Mouse (Mus musculus): ENCODE results near the gene Gm10142.
"Not testable (repeated sequence)": the region's sequence is repeated elsewhere in the genome, so short reads cannot be mapped to it uniquely, and the experiment has no call there.

Gm10142 gene

DNA sequence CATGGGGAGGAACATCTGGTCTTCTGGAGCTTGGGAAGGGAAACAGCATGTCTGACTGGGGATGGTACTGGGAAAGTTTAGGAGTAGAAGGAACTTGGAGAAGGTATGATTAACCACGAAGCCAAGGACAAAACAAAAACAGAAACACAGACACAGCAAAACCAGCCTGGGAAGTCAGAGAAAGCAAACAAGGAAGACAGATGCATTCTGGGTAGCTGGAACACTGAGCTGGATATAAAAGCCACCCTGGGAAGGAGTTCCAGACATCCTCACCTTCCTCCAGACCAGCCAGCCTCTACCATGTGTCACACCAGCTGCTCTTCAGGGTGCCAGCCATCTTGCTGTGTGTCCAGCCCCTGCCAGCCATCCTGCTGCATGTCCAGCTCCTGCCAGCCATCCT lies at the start of gene Gm10142:
Gene Gm10142, plus strand, starts transcription at position 301 of the 400 bp plus-strand sequence.
- DNase-seq (ENCODE audit: low read depth, low spot score): no peak

DNA sequence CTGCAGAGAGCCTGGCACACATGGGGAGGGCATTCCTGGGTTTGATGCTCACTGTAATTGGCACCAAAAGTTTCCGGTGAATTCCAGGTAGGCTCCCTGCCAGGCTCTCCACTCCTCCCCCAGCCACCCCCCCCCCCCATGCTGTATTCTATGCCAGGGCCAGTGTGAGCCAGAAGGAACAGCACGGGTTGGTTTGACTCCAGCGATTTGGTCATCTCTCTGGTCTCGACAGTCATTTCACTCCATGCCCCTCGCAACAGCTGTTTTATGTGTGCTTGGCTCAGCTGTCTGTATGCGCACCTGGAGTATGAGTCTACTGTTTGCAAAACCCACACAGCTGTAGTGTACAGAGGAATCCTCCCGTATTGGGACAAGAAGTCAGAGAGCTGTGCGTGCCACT lies 49.3 kb upstream of the Gm10142 start:
- no peak for DNase-seq (ENCODE audit: low read depth, low spot score)

DNA sequence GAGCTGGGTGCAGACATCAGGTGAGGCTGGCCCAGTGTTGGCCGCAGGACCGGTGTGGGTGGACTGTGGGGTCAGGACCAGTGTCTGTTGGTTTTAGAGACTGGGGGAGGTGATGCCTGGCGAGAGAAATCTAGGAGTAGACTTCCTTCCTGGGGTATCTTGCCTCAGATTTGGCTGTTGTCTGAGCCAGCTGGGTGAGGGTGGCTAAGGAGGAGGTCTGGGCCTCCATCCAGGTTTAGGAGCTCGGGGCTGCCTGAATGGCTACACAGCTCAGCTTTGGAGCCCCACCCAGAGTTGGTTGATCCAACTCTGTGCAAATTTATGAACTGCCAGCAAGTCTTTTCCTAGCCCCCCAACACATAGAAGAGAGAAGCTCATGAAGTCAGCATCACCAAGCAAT lies 48.2 kb upstream of the Gm10142 start:
- DNase-seq (ENCODE audit: low read depth, low spot score): no peak

DNA sequence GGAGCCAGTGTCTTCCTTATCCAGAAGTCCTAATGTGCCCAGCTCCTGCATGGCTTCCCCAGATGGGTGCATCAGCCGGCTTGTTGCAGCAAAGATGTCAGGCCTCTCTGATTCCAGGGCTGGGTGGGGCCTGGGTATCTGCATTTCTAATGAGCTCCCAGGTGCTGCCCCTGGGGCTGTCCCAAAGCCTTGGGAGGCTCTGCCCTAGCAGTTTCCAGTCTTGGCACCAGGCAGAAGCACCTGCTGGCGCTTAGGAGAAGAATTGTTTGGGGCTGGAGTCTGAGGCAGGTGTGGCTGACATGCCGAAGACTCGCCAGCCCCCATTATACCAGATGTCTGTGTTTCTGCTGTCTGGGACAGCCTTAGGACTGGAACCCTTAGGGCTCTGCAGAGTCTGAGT lies 44.9 kb upstream of the Gm10142 start:
- DNase-seq (ENCODE audit: low read depth, low spot score): no peak

DNA sequence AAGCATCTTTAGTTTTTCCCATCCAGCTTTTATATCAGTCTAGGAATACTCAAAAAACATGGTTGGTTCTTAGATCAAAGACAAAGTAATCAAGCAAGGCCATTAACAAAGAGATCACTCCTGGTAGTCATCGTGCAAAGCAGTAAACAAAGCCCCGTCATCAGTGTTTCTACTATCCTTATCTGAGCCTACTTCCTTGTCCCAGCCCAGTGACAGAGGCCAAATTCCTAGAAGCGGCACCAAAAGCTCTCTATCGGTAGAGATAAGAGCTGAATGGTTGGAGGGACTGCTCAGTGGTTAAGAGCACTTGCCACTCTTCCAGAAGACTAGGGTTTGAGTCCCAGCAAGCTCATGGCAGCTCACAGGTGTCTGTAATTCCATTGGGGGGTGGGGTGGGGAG lies 44.1 kb upstream of the Gm10142 start:
- DNase-seq (ENCODE audit: low read depth, low spot score): no peak

DNA sequence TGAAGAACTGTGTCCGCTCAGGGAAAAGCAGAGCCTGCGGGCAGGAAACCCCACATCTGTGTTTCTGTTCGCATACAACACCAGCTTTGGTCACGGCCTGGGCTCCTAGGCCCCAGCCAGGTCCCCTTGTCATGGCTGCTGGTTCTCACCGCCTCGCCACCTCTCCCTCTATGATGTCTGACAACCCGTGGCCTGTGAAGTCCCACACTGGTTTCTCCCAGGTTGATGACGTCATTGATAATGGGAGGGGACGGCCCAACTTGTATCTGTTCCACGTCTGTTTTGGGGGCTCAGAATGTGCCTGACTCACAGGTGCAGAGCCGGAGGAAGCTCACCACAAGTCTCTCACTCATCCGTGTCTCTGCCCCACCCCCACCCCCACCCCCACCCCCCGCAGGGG lies 41.8 kb upstream of the Gm10142 start:
- DNase-seq (ENCODE audit: low read depth, low spot score): no peak

DNA sequence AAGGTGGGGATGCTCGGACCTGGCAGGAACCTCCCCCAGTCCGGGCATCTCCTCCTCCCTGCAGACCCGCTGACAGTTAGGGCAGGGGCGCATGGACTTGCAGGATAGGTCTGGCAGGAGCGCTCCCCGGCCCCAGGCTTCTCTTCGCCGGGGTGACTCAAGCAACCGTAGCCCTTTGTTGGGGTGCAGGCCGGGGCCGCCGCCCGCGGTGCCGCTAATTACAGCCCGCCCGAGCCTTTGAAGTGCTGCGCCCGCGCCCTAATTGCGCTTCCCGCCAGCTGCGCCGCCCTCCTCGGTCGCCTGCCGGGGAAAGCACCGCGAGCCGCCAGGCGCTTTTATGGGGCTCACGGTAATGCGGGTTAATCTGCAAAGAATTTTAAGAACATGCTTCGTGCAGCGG lies 38.0 kb upstream of the Gm10142 start:
- DNase-seq (ENCODE audit: low read depth, low spot score): no peak

DNA sequence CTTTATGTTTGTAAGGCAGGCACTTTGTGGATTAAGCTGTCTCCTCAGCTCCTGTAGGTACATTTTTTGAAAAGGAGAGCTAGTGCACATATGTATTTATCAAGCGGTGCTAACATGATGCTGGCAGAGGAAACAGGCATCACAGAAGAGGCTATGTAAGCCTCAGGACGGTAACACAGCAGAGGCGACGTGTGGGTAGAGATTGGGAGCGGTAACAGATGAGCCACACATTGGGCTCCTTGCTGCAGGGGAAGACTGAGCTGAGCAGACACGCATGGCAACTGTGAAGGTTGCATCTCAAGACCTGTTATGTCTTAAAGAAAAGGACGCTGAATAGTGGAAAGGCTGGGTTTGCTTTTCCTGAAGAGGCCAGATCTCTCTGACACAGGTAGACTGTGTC lies 32.6 kb upstream of the Gm10142 start:
- no peak for DNase-seq (ENCODE audit: low read depth, low spot score)

DNA sequence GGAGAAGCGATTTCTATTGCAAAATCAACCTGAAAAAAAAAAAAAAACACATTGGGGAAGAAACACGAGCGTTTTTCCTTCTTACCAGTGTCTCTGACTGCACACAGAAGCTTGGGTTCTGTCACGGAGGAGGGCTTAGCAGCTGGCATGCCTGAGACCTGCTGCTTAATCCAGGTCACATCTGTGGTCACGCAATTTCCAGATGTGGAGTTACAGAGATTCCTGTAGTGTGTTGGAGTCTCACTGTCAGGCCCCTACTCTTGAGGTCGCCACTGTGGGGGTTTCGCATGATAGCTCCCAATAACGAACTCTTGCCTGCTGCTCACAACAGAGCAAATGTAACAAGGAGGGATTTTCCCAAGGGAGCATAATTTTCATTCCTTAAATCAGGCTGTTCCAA lies 31.4 kb upstream of the Gm10142 start:
- no peak for DNase-seq (ENCODE audit: low read depth, low spot score)

DNA sequence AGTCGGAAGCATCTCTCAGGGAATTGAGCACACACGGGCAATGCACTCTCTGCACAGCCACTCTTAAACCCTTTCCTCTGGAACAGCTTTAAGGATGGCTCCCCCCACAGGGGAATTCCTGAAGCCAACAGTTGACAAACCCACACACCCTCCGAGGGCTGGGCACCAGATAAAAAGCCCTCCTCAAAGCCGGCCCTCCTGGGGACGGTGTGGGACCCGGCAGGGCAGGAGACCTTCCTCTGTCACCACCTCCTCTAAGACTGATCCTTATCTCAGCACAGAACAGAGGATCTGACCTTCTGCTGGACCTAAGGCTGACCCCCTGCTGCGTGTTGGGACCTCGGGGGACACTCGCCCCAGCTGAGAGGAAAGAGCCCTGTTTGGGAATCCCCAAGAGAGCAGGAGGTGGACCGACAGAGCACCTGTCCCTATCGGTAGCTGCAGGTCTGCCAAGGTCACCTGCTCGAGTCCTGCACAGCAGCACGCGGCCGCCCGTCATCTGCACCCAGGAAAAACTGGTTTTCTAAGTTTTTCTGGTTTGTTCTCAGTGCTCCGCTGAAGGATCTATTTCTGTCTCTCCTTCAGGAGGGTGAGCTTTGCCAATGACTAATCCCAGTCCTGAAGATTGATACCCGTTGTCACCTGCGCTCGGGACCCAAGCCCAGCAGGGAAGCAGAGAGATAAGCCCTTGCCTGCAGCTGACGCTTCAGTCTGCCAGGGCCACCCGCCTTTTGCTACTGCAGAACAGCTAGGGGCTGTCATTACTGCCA lies 29.5 kb upstream of the Gm10142 start, which contains the start of gene Tspear:
Gene Tspear, plus strand, starts transcription at position 675 of the 770 bp plus-strand sequence.
- DNase-seq (ENCODE audit: low read depth, low spot score): no peak

DNA sequence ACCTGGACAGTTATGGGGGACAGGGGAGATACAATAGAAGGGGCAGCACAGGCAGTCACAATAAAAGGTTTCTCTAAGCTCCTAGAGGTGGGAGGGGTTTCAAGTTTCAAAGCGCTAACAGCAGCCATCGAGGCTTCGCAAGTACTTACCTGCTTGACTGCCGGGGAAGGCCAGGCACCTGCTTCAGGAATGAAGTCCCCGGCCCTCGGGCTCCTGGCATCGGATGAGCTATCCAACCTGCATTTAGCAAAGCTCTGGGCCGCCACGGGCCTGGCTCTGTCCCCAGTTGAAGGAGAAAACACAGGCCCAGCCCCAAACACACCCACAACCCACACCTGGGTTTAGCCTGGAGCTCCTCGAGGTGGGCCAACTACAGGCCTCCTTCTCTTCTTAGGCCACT lies 28.6 kb upstream of the Gm10142 start:
- DNase-seq (ENCODE audit: low read depth, low spot score): no peak

DNA sequence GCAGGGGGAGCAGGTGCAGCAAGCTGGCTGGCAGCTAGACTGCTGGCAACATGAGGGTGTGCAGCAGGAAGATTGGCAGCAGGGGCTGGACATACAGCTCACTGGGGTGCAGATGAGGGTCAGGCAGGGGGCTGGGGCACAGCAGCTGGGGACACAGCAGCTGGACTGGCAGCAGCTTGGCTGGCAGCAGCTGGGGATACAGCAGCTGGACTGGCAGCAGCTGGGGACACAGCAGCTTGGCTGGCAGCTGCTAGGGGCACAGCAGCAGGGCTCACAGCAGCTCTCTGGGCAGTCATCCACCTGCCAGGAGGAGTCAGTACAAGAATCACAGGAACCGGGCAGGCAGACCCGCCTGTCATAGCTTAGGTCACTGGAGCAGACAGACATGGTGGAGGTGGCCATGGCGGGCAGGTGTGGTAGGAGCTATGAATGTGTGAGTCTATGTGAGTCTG lies 25.2 kb upstream of the Gm10142 start, which contains the start of gene Gm19402:
Gene Gm19402, minus strand, starts transcription at position 402 of the 452 bp plus-strand sequence.
- DNase-seq (ENCODE audit: low read depth, low spot score): not testable (repeated sequence)

DNA sequence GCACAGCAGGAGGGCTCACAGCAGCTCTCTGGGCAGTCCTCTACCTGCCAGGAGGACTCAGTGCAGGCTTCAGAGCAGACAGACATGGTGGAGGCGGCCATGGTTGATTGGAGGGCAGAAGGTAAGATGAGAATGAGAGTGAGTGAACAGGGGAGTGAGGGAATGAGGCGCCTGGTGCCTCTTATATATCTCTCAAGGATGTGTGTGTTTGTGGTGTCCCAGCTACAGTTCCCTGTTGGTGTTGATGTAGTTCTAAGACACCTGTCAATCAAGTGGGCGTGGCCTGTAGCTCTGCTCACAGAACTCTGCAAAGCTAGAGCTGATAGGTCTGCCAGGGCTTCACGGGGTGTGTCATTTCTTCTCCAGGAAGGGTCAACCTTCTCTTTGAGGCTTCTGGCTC lies 18.5 kb upstream of the Gm10142 start, which contains the start of gene Gm9508:
Gene Gm9508, minus strand, starts transcription at position 101 of the 400 bp plus-strand sequence.
- no peak for DNase-seq (ENCODE audit: low read depth, low spot score)

DNA sequence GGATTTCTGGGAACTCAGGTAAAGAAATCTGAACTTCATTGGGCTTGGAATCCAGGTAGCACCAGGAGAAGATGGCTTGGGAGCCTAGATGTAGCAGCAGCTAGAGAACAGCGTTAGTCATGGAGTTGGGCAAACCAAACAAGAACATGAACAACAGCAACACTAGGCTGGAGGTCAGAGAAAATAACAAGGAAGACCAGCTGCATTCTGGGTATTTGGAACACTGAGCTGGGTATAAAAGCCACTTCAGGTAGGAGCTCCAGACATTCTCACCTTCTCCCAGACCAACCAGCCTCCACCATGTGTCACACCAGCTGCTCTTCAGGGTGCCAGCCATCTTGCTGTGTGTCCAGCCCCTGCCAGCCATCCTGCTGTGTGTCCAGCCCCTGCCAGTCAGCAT lies 9.3 kb upstream of the Gm10142 start, which contains the start of gene Gm10272:
Gene Gm10272, plus strand, starts transcription at position 301 of the 400 bp plus-strand sequence.
- DNase-seq (ENCODE audit: low read depth, low spot score): no peak

DNA sequence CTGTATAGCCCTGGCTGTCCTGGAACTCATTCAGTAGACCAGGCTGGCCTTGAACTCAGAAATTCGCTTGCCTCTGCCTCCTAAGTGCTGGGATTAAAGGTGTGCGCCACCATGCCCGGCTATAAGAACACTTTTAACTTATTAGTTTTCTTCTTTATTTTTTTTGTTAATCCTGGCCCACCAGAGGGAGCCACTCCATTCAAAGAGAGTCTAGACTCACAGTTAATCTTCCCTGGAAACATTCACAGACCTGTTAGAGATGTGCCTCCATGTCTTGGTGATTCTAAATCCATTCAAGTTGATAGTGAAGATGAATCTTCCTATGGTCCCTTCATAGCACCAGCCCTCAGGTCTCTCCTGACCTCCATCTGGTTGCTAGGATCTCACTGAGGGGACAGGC lies 5.8 kb upstream of the Gm10142 start:
- DNase-seq (ENCODE audit: low read depth, low spot score): no peak

DNA sequence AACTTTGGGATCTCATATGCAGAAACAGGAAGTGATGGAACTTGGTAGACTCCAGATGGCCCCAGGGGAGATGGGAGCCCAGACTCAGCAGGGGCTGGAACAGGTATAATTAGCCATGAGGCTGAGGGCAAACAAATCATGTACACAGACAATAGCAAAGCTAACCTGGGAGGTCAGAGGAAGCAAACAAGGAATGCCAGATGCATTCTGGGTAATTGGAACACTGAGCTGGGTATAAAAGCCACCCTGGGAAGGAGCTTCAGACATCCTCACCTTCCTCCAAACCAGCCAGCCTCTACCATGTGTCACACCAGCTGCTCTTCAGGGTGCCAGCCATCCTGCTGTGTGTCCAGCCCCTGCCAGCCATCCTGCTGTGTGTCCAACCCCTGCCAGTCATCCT lies 4.5 kb upstream of the Gm10142 start, which contains the start of gene Gm10024:
Gene Gm10024, plus strand, starts transcription at position 301 of the 400 bp plus-strand sequence.
- not testable (repeated sequence) for DNase-seq (ENCODE audit: low read depth, low spot score)

DNA sequence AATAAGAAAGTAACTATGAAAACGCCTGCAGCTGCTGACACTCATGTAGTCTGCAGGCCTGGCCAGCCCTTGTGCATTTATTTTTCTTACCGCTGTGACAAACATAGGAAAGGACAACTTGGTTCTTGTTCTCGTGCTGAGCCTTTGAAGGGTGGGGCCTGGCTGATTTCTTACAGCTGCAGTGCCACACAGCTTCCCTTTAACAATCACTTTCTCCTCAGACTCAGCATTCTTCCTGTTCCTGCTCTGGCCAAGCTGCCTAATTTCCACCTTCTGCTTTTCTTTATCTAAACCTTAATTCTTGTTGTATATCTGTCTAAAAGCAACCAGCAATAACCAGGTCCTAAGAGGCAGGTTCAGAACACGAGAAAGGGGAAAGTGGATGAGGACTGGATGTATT lies 1.9 kb upstream of the Gm10142 start:
- DNase-seq (ENCODE audit: low read depth, low spot score): no peak

DNA sequence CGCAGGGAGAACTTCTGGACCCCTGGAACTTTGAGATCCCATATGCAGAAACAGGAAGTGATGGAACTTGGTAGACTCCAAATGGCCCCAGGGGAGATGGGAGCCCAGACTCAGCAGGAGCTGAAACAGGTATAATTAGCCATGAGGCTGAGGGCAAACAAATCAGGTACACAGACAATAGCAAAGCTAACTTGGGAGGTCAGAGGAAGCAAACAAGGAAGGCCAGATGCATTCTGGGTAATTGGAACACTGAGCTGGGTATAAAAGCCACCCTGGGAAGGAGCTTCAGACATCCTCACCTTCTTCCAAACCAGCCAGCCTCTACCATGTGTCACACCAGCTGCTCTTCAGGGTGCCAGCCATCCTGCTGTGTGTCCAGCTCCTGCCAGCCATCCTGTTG lies 4.7 kb downstream of the Gm10142 start, which contains the start of gene Krtap12-1:
Gene Krtap12-1, plus strand, starts transcription at position 301 of the 400 bp plus-strand sequence.
- not testable (repeated sequence) for DNase-seq (ENCODE audit: low read depth, low spot score)

DNA sequence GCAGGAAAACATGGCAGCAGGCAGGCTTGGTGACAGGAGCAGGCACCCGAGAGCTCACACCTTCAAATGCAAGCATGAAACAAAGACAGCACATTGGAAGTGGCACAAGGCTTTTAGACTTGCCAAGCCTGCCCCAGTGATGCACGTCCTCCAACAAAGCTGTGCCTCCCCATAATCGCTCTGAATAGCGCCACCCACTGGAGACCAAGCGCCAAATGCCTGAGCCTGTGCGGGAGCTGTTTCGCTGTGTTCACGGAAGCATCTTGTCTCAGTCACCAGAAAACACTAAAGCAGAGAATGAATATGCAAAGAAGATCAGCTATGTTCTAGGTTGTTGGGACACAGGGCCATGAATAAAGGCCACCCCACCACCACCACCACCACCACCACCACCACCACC lies 9.2 kb downstream of the Gm10142 start:
- no peak for DNase-seq (ENCODE audit: low read depth, low spot score)

DNA sequence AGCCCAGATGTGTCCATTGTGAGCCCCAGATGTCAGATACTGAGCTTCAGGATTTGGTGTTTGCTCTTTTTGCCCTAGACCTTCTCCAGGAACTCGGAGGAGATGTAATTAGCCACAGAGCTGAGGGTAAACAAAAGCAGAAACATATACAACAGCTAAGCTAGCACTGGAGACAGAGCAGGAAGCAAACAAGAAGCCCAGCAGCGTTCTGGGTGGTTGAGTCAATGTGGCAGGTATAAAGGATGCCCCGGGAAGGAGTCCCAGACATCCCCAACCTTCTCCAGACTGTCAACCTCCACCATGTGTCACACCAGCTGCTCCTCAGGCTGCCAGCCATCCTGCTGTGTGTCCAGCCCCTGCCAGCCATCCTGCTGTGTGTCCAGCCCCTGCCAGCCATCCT lies 10.6 kb downstream of the Gm10142 start, which contains the start of gene Gm10100:
Gene Gm10100, plus strand, starts transcription at position 301 of the 400 bp plus-strand sequence.
- DNase-seq (ENCODE audit: low read depth, low spot score): no peak

DNA sequence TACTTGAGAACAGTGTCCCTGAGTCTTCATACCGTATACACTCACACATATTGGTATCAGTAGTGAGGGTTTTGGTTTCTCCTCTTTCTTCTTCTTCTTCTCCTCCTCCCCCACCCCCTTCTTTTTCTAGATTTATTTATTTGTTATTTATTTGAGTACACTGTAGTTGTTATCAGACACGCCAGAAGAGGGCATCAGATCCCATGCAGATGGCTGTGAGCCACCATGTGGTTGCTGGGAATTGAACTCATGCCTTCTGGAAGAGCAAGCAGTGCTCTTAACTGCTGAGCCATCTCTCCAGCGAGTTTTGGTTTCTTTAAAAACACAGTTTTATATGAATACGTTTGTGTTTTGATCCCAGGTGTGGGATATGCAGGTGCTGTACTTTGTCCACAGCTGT lies 12.7 kb downstream of the Gm10142 start:
- no peak for DNase-seq (ENCODE audit: low read depth, low spot score)

DNA sequence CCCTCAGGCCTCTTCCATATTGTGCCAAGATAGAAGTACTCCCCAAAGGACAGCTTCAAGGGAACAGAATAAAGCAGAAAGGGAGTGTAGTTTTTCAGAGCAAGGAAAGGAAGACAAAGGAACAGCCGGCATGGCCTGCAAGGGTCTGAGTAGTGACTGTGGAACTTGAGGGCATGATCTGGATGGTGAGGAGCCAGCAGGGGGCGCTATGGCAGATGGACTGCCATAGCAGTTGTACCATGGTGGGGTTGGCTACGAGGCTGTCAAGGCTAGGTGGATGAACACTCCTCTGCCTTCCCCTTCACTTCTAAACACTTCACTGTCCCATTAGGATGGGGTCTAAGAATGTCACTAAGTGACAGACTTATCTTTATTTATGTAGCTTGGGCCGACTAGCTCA lies 13.6 kb downstream of the Gm10142 start:
- no peak for DNase-seq (ENCODE audit: low read depth, low spot score)

DNA sequence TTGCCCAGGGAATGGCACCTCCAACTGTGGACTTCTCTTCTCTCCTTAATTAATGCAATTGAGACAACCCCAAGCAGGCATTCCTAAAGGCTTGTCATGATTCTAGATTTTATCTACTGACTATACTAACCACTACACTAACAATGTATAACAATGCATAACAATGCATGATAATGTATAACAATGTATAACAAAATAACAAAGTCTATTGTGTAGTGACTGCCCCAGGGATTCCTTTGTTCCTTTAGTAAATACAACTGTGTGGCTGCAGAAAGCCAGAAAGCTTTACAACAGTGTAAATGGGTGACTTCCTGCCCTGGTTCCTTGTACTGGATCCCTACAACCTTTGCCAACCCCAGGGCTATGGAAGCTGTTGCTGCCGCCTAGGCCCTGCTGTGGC lies 20.3 kb downstream of the Gm10142 start:
- no peak for DNase-seq (ENCODE audit: low read depth, low spot score)

All from skeletal muscle tissue, adult 2 months (tissue).